Mouse (Mus musculus): ENCODE data around the gene Adarb2.

- TF ChIP-seq CTCF (IDR thresholded peaks at IDR 0.05; ENCODE audit: low read depth, low read length) (no peak), POLR2A (IDR thresholded peaks at IDR 0.05; ENCODE audit: extremely low read depth, insufficient read depth, low read length) (no peak)
These were observed 387.8 kb downstream of the Adarb2 start for GRCm38 (mm10) chr13:8590460-8590859.
